In the genomic region with DNA sequence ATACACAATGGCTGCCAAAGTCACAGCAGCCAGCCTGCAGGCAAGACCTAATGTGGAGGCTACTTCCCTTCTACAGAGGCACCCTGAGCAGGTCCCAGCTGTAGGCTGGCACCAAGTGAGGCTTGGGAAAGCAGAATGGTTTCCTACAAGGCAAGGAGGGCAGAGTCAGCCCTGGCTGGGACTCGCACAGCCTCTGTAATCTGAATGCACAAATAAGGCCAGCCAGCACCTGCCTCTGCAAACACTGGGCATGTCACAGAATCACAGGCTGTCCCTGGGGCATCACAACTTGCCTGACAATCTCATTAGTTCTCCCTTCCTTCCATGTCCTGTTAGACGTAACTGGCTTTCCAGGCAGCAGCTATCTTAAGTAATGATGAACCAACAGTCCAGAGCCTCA, we compare ENCODE assay signal across 24 mouse cellular contexts.
DNase-seq lines count a peak whose midpoint lies in the region; ATAC-seq and TF ChIP-seq lines count a peak whose summit lies in the region.
"Had no signal": no experiment of that assay in that cellular context is flagged by ENCODE, and none has a peak within 500 bp of the region (broad histone marks: within the 10 kb centered on the region; RNA-seq: fewer than 3 reads in every experiment).

No protein-coding gene starts in this region.

- TF ChIP-seq CTCF in stomach, postnatal 0 days (IDR thresholded peaks at IDR 0.05; ENCODE audit: low read depth), result no peak
- TF ChIP-seq CTCF in hindbrain, postnatal 0 days (IDR thresholded peaks at IDR 0.05; ENCODE audit: low read depth), result no peak

- H3K27me3 ChIP-seq in hindbrain, embryonic 12.5 days, result no peaks in the 10 kb centered on the region
- no peaks in the 10 kb centered on the region for H3K27me3 ChIP-seq in hindbrain, embryonic 11.5 days (ENCODE audit: control insufficient read depth, insufficient read depth, low read length)
- no peaks in the 10 kb centered on the region for H3K27me3 ChIP-seq in stomach, embryonic 16.5 days (ENCODE audit: control insufficient read depth, insufficient read depth, low read length)
- H3K27me3 ChIP-seq in stomach, postnatal 0 days (ENCODE audit: control insufficient read depth, insufficient read depth, low read length), result no peaks in the 10 kb centered on the region
- H3K27me3 ChIP-seq in hindbrain, postnatal 0 days (ENCODE audit: insufficient read depth, low read length), result no peaks in the 10 kb centered on the region
- H3K27me3 ChIP-seq: forebrain, embryonic 13.5 days; limb, embryonic 13.5 days; liver, embryonic 13.5 days had no signal

- H3K27ac ChIP-seq in hindbrain, embryonic 12.5 days, result peak overlapping the region; percentile 67; the same call in 1 of the 2 replicates
- H3K27ac ChIP-seq in hindbrain, embryonic 11.5 days (ENCODE audit: low read depth, low read length), result no peak overlapping the region
- H3K27ac ChIP-seq in stomach, embryonic 16.5 days (ENCODE audit: low read length), result no peak overlapping the region
- H3K27ac ChIP-seq in stomach, postnatal 0 days (replicated peaks), result no peak overlapping the region; the same call in 1 of the 2 replicates
- H3K27ac ChIP-seq in hindbrain, postnatal 0 days, result no peak overlapping the region
- H3K27ac ChIP-seq: forebrain, embryonic 13.5 days; limb, embryonic 13.5 days; liver, embryonic 13.5 days; macrophage had no signal

- no peak for ATAC-seq in hindbrain, embryonic 12.5 days (ENCODE audit: low FRiP score)
- ATAC-seq in hindbrain, embryonic 11.5 days (ENCODE audit: low FRiP score), result no peak
- peak; percentile 39; the same call in 1 of the 2 replicates for ATAC-seq in stomach, embryonic 16.5 days (ENCODE audit: insufficient read depth, low FRiP score)
- ATAC-seq in stomach, postnatal 0 days (ENCODE audit: low FRiP score, low TSS enrichment), result no peak
- no peak for ATAC-seq in hindbrain, postnatal 0 days
- ATAC-seq: forebrain, embryonic 13.5 days; intestine, embryonic 16.5 days had no signal

- no peak overlapping the region for H3K9ac ChIP-seq in hindbrain, embryonic 12.5 days
- H3K9ac ChIP-seq in hindbrain, embryonic 11.5 days (ENCODE audit: low read depth, low read length), result no peak overlapping the region
- H3K9ac ChIP-seq in stomach, embryonic 16.5 days (ENCODE audit: low read length), result no peak overlapping the region
- no peak overlapping the region for H3K9ac ChIP-seq in stomach, postnatal 0 days (ENCODE audit: low read length)
- H3K9ac ChIP-seq in hindbrain, postnatal 0 days (replicated peaks; ENCODE audit: low read length), result no peak overlapping the region
- H3K9ac ChIP-seq: forebrain, embryonic 13.5 days; limb, embryonic 13.5 days; liver, embryonic 13.5 days; lung, embryonic 14.5 days had no signal

- H3K4me3 ChIP-seq in hindbrain, embryonic 12.5 days, result no peak overlapping the region
- H3K4me3 ChIP-seq in hindbrain, embryonic 11.5 days (ENCODE audit: low read depth, low read length), result no peak overlapping the region
- no peak overlapping the region for H3K4me3 ChIP-seq in stomach, embryonic 16.5 days (replicated peaks; ENCODE audit: low read length)
- no peak overlapping the region for H3K4me3 ChIP-seq in stomach, postnatal 0 days (ENCODE audit: low read depth, low read length)
- H3K4me3 ChIP-seq in hindbrain, postnatal 0 days (ENCODE audit: low read length), result no peak overlapping the region
- H3K4me3 ChIP-seq: forebrain, embryonic 13.5 days; limb, embryonic 13.5 days; liver, embryonic 13.5 days had no signal

- no peak for DNase-seq in hindbrain, embryonic 11.5 days (ENCODE audit: low spot score)
- no peak for DNase-seq in stomach, postnatal 0 days (ENCODE audit: low spot score)
- DNase-seq in hindbrain, postnatal 0 days (ENCODE audit: low spot score), result peak; percentile 38
- DNase-seq in urinary bladder, postnatal 25 days (ENCODE audit: low spot score), result peak; percentile 16
- no peak for DNase-seq in heart, adult 8-10 months (ENCODE audit: low spot score)
- DNase-seq in kidney, postnatal 36 days, result no peak
- DNase-seq: adrenal gland, adult 8-10 months; B cell, adult 2 months; cerebellum, adult 11-12 months; cerebellum, postnatal 36 days; gastrocnemius, postnatal 10 days; heart, adult 18-20 months; heart, postnatal 4 days; liver, embryonic 13.5 days; lung, embryonic 14.5 days; right cerebral cortex, postnatal 14 days; spleen, adult 18-20 months; thymus, adult 18-20 months had no signal

- H3K9me3 ChIP-seq in hindbrain, embryonic 12.5 days (replicated peaks), result no peaks in the 10 kb centered on the region
- no peaks in the 10 kb centered on the region for H3K9me3 ChIP-seq in hindbrain, embryonic 11.5 days (ENCODE audit: control insufficient read depth, low read length)
- no peaks in the 10 kb centered on the region for H3K9me3 ChIP-seq in stomach, embryonic 16.5 days (replicated peaks; ENCODE audit: control insufficient read depth, low read length)
- no peaks in the 10 kb centered on the region for H3K9me3 ChIP-seq in stomach, postnatal 0 days (ENCODE audit: control insufficient read depth, low read length)
- H3K9me3 ChIP-seq in hindbrain, postnatal 0 days (ENCODE audit: low read length), result no peaks in the 10 kb centered on the region
- H3K9me3 ChIP-seq: forebrain, embryonic 13.5 days; limb, embryonic 13.5 days; liver, embryonic 13.5 days had no signal

- no peak for TF ChIP-seq EP300 in stomach, postnatal 0 days (optimal IDR thresholded peaks at IDR 0.05)

- H3K4me1 ChIP-seq in hindbrain, embryonic 12.5 days, result peaks cover 77% of the 10 kb centered on the region
- peaks cover 22% of the 10 kb centered on the region for H3K4me1 ChIP-seq in hindbrain, embryonic 11.5 days (replicated peaks; ENCODE audit: control insufficient read depth, insufficient read depth, low read length)
- no peaks in the 10 kb centered on the region for H3K4me1 ChIP-seq in stomach, embryonic 16.5 days (ENCODE audit: control insufficient read depth, insufficient read depth, low read length)
- H3K4me1 ChIP-seq in stomach, postnatal 0 days (replicated peaks; ENCODE audit: control insufficient read depth, insufficient read depth), result no peaks in the 10 kb centered on the region
- H3K4me1 ChIP-seq in hindbrain, postnatal 0 days (ENCODE audit: insufficient read depth, low read length), result peaks cover 26% of the 10 kb centered on the region

- H3K36me3 ChIP-seq in hindbrain, embryonic 12.5 days, result no peaks in the 10 kb centered on the region
- no peaks in the 10 kb centered on the region for H3K36me3 ChIP-seq in hindbrain, embryonic 11.5 days (ENCODE audit: control insufficient read depth, insufficient read depth, low read length)
- no peaks in the 10 kb centered on the region for H3K36me3 ChIP-seq in stomach, embryonic 16.5 days (ENCODE audit: control insufficient read depth, insufficient read depth, low read length)
- H3K36me3 ChIP-seq in stomach, postnatal 0 days (ENCODE audit: control insufficient read depth, insufficient read depth, low read length), result no peaks in the 10 kb centered on the region
- no peaks in the 10 kb centered on the region for H3K36me3 ChIP-seq in hindbrain, postnatal 0 days (ENCODE audit: insufficient read depth, low read length)
- H3K36me3 ChIP-seq: limb, embryonic 13.5 days; liver, embryonic 13.5 days had no signal

- H3K4me2 ChIP-seq in hindbrain, embryonic 12.5 days (replicated peaks), result no peak overlapping the region
- no peak overlapping the region for H3K4me2 ChIP-seq in hindbrain, embryonic 11.5 days (replicated peaks; ENCODE audit: low read depth, low read length)
- H3K4me2 ChIP-seq in stomach, embryonic 16.5 days (ENCODE audit: low read depth, low read length), result no peak overlapping the region
- no peak overlapping the region for H3K4me2 ChIP-seq in stomach, postnatal 0 days (replicated peaks; ENCODE audit: low read depth)
- no peak overlapping the region for H3K4me2 ChIP-seq in hindbrain, postnatal 0 days (ENCODE audit: low read depth, low read length)
- H3K4me2 ChIP-seq: forebrain, embryonic 13.5 days; limb, embryonic 13.5 days; liver, embryonic 13.5 days; lung, embryonic 14.5 days had no signal

- 44% methylated on average over 2 of the region's 2 CpGs for WGBS in hindbrain, embryonic 12.5 days
- WGBS in hindbrain, embryonic 11.5 days, result 71% methylated on average over 2 of the region's 2 CpGs
- WGBS in stomach, embryonic 16.5 days, result 58% methylated on average over 2 of the region's 2 CpGs
- WGBS in stomach, postnatal 0 days, result 43% methylated on average over 2 of the region's 2 CpGs
- WGBS in hindbrain, postnatal 0 days, result 58% methylated on average over 2 of the region's 2 CpGs

Comparison
In these comparisons a context has a peak if more than half of its experiments do, and no peak if none do; other contexts are left out.
1. DNase-seq: peak in hindbrain, postnatal 0 days (single experiment) and urinary bladder, postnatal 25 days (single experiment); none in hindbrain, embryonic 11.5 days (single experiment), stomach, postnatal 0 days (single experiment), heart, adult 8-10 months (single experiment) and kidney, postnatal 36 days (0 of 2).